In genomic region chr10:71265067-71265466, GRCm38 (mm10) we compare ENCODE assay signal across 33 mouse cellular contexts.
"Had no signal": no experiment of that assay in that cellular context is flagged by ENCODE, and none has a peak within 500 bp of the region (broad histone marks: within the 10 kb centered on the region; RNA-seq: fewer than 3 reads in every experiment).

No protein-coding gene starts in this region.

- ATAC-seq: hindbrain, embryonic 16.5 days; hindbrain, postnatal 0 days; inflammation-experienced regulatory T-cells, adult 6 months; intestine, embryonic 15.5 days; intestine, embryonic 16.5 days; intestine, postnatal 0 days had no signal

- H3K27ac ChIP-seq: heart, embryonic 13.5 days; heart, embryonic 15.5 days; hindbrain, embryonic 10.5 days; hindbrain, embryonic 12.5 days; hindbrain, embryonic 13.5 days; hindbrain, embryonic 14.5 days; hindbrain, embryonic 15.5 days; hindbrain, postnatal 0 days; intestine, embryonic 15.5 days; kidney, embryonic 15.5 days; kidney, postnatal 0 days; left cerebral cortex, adult 2 months had no signal

- DNase-seq: heart, postnatal 10 days; heart, postnatal 14 days; heart, postnatal 36 days; heart, postnatal 4 days; kidney, adult 11 months; kidney, adult 18-20 months; kidney, adult 2 months; kidney, adult 8-10 months; kidney, adult 9 months; kidney, postnatal 10 days; kidney, postnatal 14 days; kidney, postnatal 25 days; kidney, postnatal 36 days; kidney, postnatal 4 days; layer of hippocampus, adult 9-11 months; layer of hippocampus, postnatal 36 days had no signal

- H3K4me3 ChIP-seq: heart, embryonic 12.5 days; heart, embryonic 13.5 days; heart, embryonic 15.5 days; hindbrain, embryonic 10.5 days; hindbrain, embryonic 12.5 days; hindbrain, embryonic 13.5 days; hindbrain, embryonic 15.5 days; intestine, embryonic 15.5 days; kidney, embryonic 15.5 days; left cerebral cortex, adult 2 months had no signal
